Mouse (Mus musculus) ES-E14 (cell line): ENCODE results near the gene Hoxa3. TPM values are rescaled to one million over a fixed set of nuclear protein-coding genes. Genes with fewer than 3 reads are reported as not detected.

ENCODE experiments used
- DNase-seq: peaks from one replicate; pipeline ENCODE4 v3.0.0-alpha.2; 2013; ENCODE audit warnings: low read depth, low spot score
- H3K27ac ChIP-seq: 2 replicates; pipeline ENCODE4 v1.5.1; 2012; ENCODE audit warnings: low read depth, mild to moderate bottlenecking, low read length, moderate library complexity, mixed read lengths; ENCODE audit not compliant: poor library complexity, insufficient read depth, severe bottlenecking
- H3K36me3 ChIP-seq: 2 replicates; pipeline ENCODE4 v1.6.1; 2012; ENCODE audit warnings: mild to moderate bottlenecking, low read length, moderate library complexity, mixed read lengths; ENCODE audit not compliant: control insufficient read depth, poor library complexity, insufficient read depth, severe bottlenecking
- H3K4me1 ChIP-seq, 2 experiments: fragments of 150-350 bp in 1 of 2; sonication (generic) in 1 of 2; 2 replicates each; pipeline ENCODE4 v1.6.1; 2012; ENCODE audit warnings: low read length in 2 of 2, mild to moderate bottlenecking in 1 of 2, mixed read lengths in 1 of 2; ENCODE audit not compliant: control insufficient read depth in 2 of 2, insufficient read depth in 2 of 2, poor library complexity in 1 of 2
- H3K4me3 ChIP-seq, 2 experiments: fragments of 150-350 bp in 1 of 2; sonication (generic) in 1 of 2; 2 replicates each; pipeline ENCODE4 v1.5.1; 2012; ENCODE audit warnings: low read length in 2 of 2, low read depth in 1 of 2, mild to moderate bottlenecking in 1 of 2, mixed read lengths in 1 of 2; ENCODE audit not compliant: insufficient read depth in 1 of 2, poor library complexity in 1 of 2, severe bottlenecking in 1 of 2
- H3K9ac ChIP-seq: 2 replicates; pipeline ENCODE4 v1.6.1; 2012; ENCODE audit warnings: low read depth, mild to moderate bottlenecking, low read length, mixed read lengths; ENCODE audit not compliant: poor library complexity, insufficient read depth, severe bottlenecking
- H3K9me3 ChIP-seq: fragments of 150-350 bp; sonication (generic); 2 replicates; pipeline ENCODE4 v1.6.1; 2012; ENCODE audit warnings: low read depth, mild to moderate bottlenecking, low read length; ENCODE audit not compliant: control insufficient read depth, insufficient read depth
- CHD2 ChIP-seq: IDR thresholded peaks from 2 replicates; pipeline ENCODE4 v1.6.1; 2014; ENCODE audit warnings: mild to moderate bottlenecking, low read depth, low read length, inconsistent platforms
- HCFC1 ChIP-seq: IDR thresholded peaks from 2 replicates; pipeline ENCODE4 v1.6.1; 2012; ENCODE audit warnings: low read length, inconsistent platforms, borderline replicate concordance; ENCODE audit not compliant: insufficient read depth
- MAFK ChIP-seq: IDR thresholded peaks from 2 replicates; pipeline ENCODE4 v1.6.1; 2014; ENCODE audit warnings: mild to moderate bottlenecking, low read depth, low read length, inconsistent platforms; ENCODE audit not compliant: insufficient read depth
- ZC3H11A ChIP-seq: IDR thresholded peaks from 2 replicates; pipeline ENCODE4 v1.6.1; 2012; ENCODE audit warnings: low read depth, mild to moderate bottlenecking, inconsistent platforms, low read length, borderline replicate concordance
- ZNF384 ChIP-seq: IDR thresholded peaks from 2 replicates; pipeline ENCODE4 v1.6.1; 2012; ENCODE audit warnings: low read depth, low read length, inconsistent platforms
- in situ Hi-C, 2 experiments: fragments of 600-800 bp; cut with MboI; formaldehyde crosslinking; loops; one replicate each; pipeline ENCODE4 v1.15.1; 2025; ENCODE audit warnings: low sequenced_read_pairs in 2 of 2, inconsistent platforms in 1 of 2; ENCODE audit not compliant: unreplicated experiment in 2 of 2
- total RNA-seq: library from RNA; depleted of rRNA; stranded (reverse); fragments of 300-350 nt; gene quantifications from 2 replicates; pipeline ENCODE4 v1.2.3, GENCODE M21; 2012

Gene Hoxa3
- total RNA-seq, 1 experiment = 0.27 TPM

GRCm38 (mm10) chr6:52236806-52237205, 23.7 kb upstream of the Hoxa3 start:
- no peaks in the 10 kb centered on the region for H3K9me3 ChIP-seq
- no peak overlapping the region for H3K27ac ChIP-seq
- peaks cover 0 to 4% of the 10 kb centered on the region in 2 experiments; a peak in 1 of 4 replicates for H3K4me1 ChIP-seq
- DNase-seq = no peak
- no peak overlapping the region for H3K9ac ChIP-seq
- H3K36me3 ChIP-seq = no peaks in the 10 kb centered on the region
- in situ Hi-C loops = no loop called here
- TF ChIP-seq HCFC1 (no peak), MAFK (no peak), CHD2 (no peak), ZNF384 (no peak), ZC3H11A (no peak)
- H3K4me3 ChIP-seq = no peak overlapping the region

- DNase-seq = no peak
- Histone ChIP-seq H3K9me3 (no peaks in the 10 kb centered on the region), H3K4me1 (peaks cover 0 to 4% of the 10 kb centered on the region in 2 experiments; a peak in 1 of 4 replicates), H3K4me3 (no peak overlapping the region), H3K9ac (no peak overlapping the region), H3K27ac (no peak overlapping the region), H3K36me3 (no peaks in the 10 kb centered on the region)
- TF ChIP-seq ZNF384 (no peak), HCFC1 (no peak), CHD2 (no peak), MAFK (no peak), ZC3H11A (no peak)
- in situ Hi-C loops = no loop called here
Observed at GRCm38 (mm10) chr6:52235866-52236265, 22.7 kb upstream of the Hoxa3 start.

- no peaks in the 10 kb centered on the region for H3K9me3 ChIP-seq
- no peak overlapping the region for H3K4me3 ChIP-seq
- no peak for TF ChIP-seq ZNF384
- no peak for TF ChIP-seq ZC3H11A
- no peak for TF ChIP-seq MAFK
- TF ChIP-seq CHD2 = no peak
- no peak for TF ChIP-seq HCFC1
- H3K36me3 ChIP-seq = no peaks in the 10 kb centered on the region
- no peak overlapping the region for H3K9ac ChIP-seq
- DNase-seq = no peak
- peaks cover 0 to 4% of the 10 kb centered on the region in 2 experiments; a peak in 1 of 4 replicates for H3K4me1 ChIP-seq
- in situ Hi-C loops = no loop called here
- H3K27ac ChIP-seq = no peak overlapping the region
Observed at GRCm38 (mm10) chr6:52235267-52235666, 22.1 kb upstream of the Hoxa3 start.

GRCm38 (mm10) chr6:52234428-52235140, 21.4 kb upstream of the Hoxa3 start:
- no peaks in the 10 kb centered on the region for H3K36me3 ChIP-seq
- no peak overlapping the region for H3K9ac ChIP-seq
- no peak for DNase-seq
- no peaks in the 10 kb centered on the region for H3K9me3 ChIP-seq
- H3K4me1 ChIP-seq = peaks cover 0 to 3% of the 10 kb centered on the region in 2 experiments; a peak in 1 of 4 replicates
- in situ Hi-C loops = no loop called here
- TF ChIP-seq MAFK = no peak
- peak overlapping the region; percentile 6 to 28; a peak in 3 of 4 replicates for H3K4me3 ChIP-seq
- no peak overlapping the region for H3K27ac ChIP-seq
